Mouse (Mus musculus): ENCODE measurements around the gene Sf3a3. TPM values are rescaled to one million over a fixed set of nuclear protein-coding genes. Genes with fewer than 3 reads are reported as not detected.

Sf3a3 gene
- polyA plus RNA-seq, 1 experiment from 2014 or later = 109 TPM

DNA sequence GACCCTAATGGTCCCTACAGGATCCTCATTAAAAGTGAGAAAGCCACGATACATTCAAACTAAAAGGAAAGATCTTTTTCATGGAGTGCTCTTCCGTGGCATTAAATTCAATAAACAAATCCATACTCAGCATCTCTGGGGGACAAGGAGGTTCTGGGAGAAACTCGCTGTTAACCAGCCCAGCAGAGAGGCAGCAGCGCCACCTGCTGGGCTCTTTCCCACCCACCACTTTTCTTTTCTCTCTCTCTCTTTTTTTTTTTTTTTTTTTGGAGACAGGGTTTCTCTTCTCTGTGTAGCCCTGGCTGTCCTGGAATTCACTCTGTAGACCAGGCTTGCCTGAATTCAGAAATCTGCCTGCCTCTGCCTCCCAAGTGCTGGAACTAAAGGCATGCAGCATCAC, 39.5 kb upstream of the Sf3a3 start:
- no peak overlapping the region for H3K27ac ChIP-seq (ENCODE audit: low read depth, low read length)
- no peaks in the 10 kb centered on the region for H3K9me3 ChIP-seq (replicated peaks; ENCODE audit: control insufficient read depth, low read length)
- no peak overlapping the region for H3K4me3 ChIP-seq (ENCODE audit: low read depth, low read length)
- WGBS (ENCODE audit: insufficient replicate concordance) = 5% methylated on average over 4 of the region's 4 CpGs
- H3K4me2 ChIP-seq = no peak overlapping the region
- peaks cover 5% of the 10 kb centered on the region; the same call in 1 of the 2 replicates for H3K4me1 ChIP-seq (ENCODE audit: control insufficient read depth, insufficient read depth, low read length)
- peaks cover 12% of the 10 kb centered on the region; the same call in 1 of the 2 replicates for H3K36me3 ChIP-seq (ENCODE audit: control insufficient read depth, insufficient read depth, low read length)
- ATAC-seq (replicated peaks; ENCODE audit: insufficient number of reproducible peaks, low FRiP score, low TSS enrichment) = no peak
- H3K27me3 ChIP-seq (ENCODE audit: control insufficient read depth, insufficient read depth, low read length) = peaks cover 13% of the 10 kb centered on the region
- H3K9ac ChIP-seq (ENCODE audit: low read depth, low read length) = no peak overlapping the region

- Histone ChIP-seq H3K9me3 (replicated peaks; ENCODE audit: control insufficient read depth, low read length) (no peaks in the 10 kb centered on the region), H3K9ac (ENCODE audit: low read depth, low read length) (no peak overlapping the region), H3K27ac (ENCODE audit: low read depth, low read length) (no peak overlapping the region), H3K36me3 (ENCODE audit: control insufficient read depth, insufficient read depth, low read length) (peaks cover 20% of the 10 kb centered on the region), H3K4me3 (ENCODE audit: low read depth, low read length) (no peak overlapping the region), H3K4me1 (ENCODE audit: control insufficient read depth, insufficient read depth, low read length) (peaks cover 5% of the 10 kb centered on the region; the same call in 1 of the 2 replicates), H3K4me2 (no peak overlapping the region), H3K27me3 (ENCODE audit: control insufficient read depth, insufficient read depth, low read length) (peaks cover 13% of the 10 kb centered on the region)
- WGBS (ENCODE audit: insufficient replicate concordance) = 81% methylated on average over 6 of the region's 6 CpGs
- ATAC-seq (replicated peaks; ENCODE audit: insufficient number of reproducible peaks, low FRiP score, low TSS enrichment) = no peak
These were observed 38.6 kb upstream of the Sf3a3 start for GRCm38 (mm10) chr4:124675958-124676357.

DNA sequence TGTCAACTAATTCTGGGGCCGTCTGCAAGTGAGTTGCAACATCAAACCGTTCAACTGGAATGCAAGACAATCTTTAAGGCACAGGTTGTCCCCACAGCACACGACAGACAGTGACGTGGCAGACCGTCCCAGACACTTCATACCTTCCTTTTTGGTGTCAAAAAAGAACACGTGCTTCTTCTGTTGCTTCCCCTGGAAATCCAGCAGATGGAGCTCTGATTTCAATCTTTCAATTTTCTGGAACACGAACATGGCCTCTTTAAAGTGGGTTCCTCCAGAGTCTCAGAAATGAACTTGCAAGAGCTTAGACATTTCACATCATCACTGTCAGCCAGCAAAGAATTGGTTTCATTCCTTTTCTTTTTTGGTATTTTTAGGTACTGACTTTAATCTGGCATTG, 32.3 kb upstream of the Sf3a3 start:
- Histone ChIP-seq H3K4me2 (no peak overlapping the region), H3K27ac (ENCODE audit: low read depth, low read length) (no peak overlapping the region), H3K27me3 (ENCODE audit: control insufficient read depth, insufficient read depth, low read length) (no peaks in the 10 kb centered on the region), H3K4me1 (ENCODE audit: control insufficient read depth, insufficient read depth, low read length) (peaks cover 3% of the 10 kb centered on the region; the same call in 1 of the 2 replicates), H3K36me3 (ENCODE audit: control insufficient read depth, insufficient read depth, low read length) (peaks cover 35% of the 10 kb centered on the region), H3K9ac (ENCODE audit: low read depth, low read length) (no peak overlapping the region), H3K4me3 (ENCODE audit: low read depth, low read length) (no peak overlapping the region), H3K9me3 (replicated peaks; ENCODE audit: control insufficient read depth, low read length) (no peaks in the 10 kb centered on the region)
- no peak for ATAC-seq (replicated peaks; ENCODE audit: insufficient number of reproducible peaks, low FRiP score, low TSS enrichment)
- 63% methylated on average over 7 of the region's 7 CpGs for WGBS (ENCODE audit: insufficient replicate concordance)

- H3K36me3 ChIP-seq (ENCODE audit: control insufficient read depth, insufficient read depth, low read length) = peaks cover 28% of the 10 kb centered on the region
- ATAC-seq (replicated peaks; ENCODE audit: insufficient number of reproducible peaks, low FRiP score, low TSS enrichment) = no peak
These were observed 31.1 kb upstream of the Sf3a3 start for GRCm38 (mm10) chr4:124683474-124683873.

DNA sequence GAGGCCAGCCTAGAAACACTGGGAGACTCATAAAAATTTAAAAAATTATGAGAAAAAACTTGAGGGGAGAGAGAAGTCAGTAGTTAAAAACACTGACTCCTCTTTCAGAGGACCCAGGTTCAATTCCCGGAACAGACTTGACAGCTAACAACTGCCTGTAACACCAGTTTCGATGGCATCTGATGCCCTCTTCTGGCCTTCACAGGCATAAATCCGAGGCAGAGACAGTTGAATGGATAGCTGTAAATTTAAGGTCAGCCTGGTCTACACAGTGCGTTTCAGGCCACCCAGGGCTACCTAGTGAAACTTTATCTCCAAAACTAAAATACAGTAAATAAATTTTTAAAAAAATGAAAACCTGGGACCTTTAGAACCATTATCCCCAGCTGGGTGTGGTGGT, 29.6 kb upstream of the Sf3a3 start:
- no peak overlapping the region for H3K9ac ChIP-seq (ENCODE audit: low read depth, low read length)
- H3K36me3 ChIP-seq (ENCODE audit: control insufficient read depth, insufficient read depth, low read length) = peaks cover 23% of the 10 kb centered on the region
- ATAC-seq (replicated peaks; ENCODE audit: insufficient number of reproducible peaks, low FRiP score, low TSS enrichment) = no peak

More at GRCm38 (mm10) chr4:124683474-124683873, 31.1 kb upstream of the Sf3a3 start:
- Histone ChIP-seq H3K9ac (ENCODE audit: low read depth, low read length) (no peak overlapping the region), H3K27ac (ENCODE audit: low read depth, low read length) (no peak overlapping the region), H3K4me3 (ENCODE audit: low read depth, low read length) (no peak overlapping the region), H3K9me3 (replicated peaks; ENCODE audit: control insufficient read depth, low read length) (no peaks in the 10 kb centered on the region), H3K4me1 (ENCODE audit: control insufficient read depth, insufficient read depth, low read length) (peaks cover 3% of the 10 kb centered on the region; the same call in 1 of the 2 replicates), H3K27me3 (ENCODE audit: control insufficient read depth, insufficient read depth, low read length) (no peaks in the 10 kb centered on the region), H3K4me2 (no peak overlapping the region)
- WGBS (ENCODE audit: insufficient replicate concordance) = 92% methylated on average over 4 of the region's 4 CpGs

DNA sequence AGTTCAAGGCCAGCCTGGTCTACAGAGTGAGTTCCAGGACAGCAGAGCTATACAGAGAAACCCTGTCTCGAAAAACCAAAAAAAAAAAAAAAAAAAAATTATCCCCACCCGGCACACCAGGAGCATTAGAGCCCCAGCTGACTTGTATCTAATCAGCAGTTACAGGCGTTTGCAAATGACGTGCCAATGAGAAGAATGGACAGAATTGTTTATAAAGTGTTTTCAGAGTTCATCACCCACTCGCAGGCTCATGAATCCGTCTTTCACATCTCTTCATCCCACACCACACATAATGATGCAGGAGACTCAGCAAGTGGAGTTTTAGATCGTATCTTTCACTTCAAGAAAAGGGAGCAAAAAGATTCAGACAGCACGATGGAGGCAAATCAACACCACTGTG, 29.1 kb upstream of the Sf3a3 start:
- Histone ChIP-seq H3K4me3 (ENCODE audit: low read depth, low read length) (no peak overlapping the region), H3K9me3 (replicated peaks; ENCODE audit: control insufficient read depth, low read length) (no peaks in the 10 kb centered on the region), H3K27me3 (ENCODE audit: control insufficient read depth, insufficient read depth, low read length) (no peaks in the 10 kb centered on the region), H3K4me1 (ENCODE audit: control insufficient read depth, insufficient read depth, low read length) (peaks cover 3% of the 10 kb centered on the region; the same call in 1 of the 2 replicates), H3K27ac (ENCODE audit: low read depth, low read length) (no peak overlapping the region), H3K36me3 (ENCODE audit: control insufficient read depth, insufficient read depth, low read length) (peaks cover 19% of the 10 kb centered on the region), H3K4me2 (no peak overlapping the region), H3K9ac (ENCODE audit: low read depth, low read length) (no peak overlapping the region)
- 67% methylated on average over 8 of the region's 8 CpGs for WGBS (ENCODE audit: insufficient replicate concordance)
- no peak for ATAC-seq (replicated peaks; ENCODE audit: insufficient number of reproducible peaks, low FRiP score, low TSS enrichment)

More for the DNA sequence above, 29.6 kb upstream of the Sf3a3 start:
- H3K27ac ChIP-seq (ENCODE audit: low read depth, low read length) = no peak overlapping the region
- no peak overlapping the region for H3K4me2 ChIP-seq
- H3K9me3 ChIP-seq (replicated peaks; ENCODE audit: control insufficient read depth, low read length) = no peaks in the 10 kb centered on the region
- no peak overlapping the region for H3K4me3 ChIP-seq (ENCODE audit: low read depth, low read length)
- H3K27me3 ChIP-seq (ENCODE audit: control insufficient read depth, insufficient read depth, low read length) = no peaks in the 10 kb centered on the region
- peaks cover 3% of the 10 kb centered on the region; the same call in 1 of the 2 replicates for H3K4me1 ChIP-seq (ENCODE audit: control insufficient read depth, insufficient read depth, low read length)
- 68% methylated on average over 4 of the region's 4 CpGs for WGBS (ENCODE audit: insufficient replicate concordance)

GRCm38 (mm10) chr4:124685897-124686402, 28.6 kb upstream of the Sf3a3 start:
- no peak for ATAC-seq (replicated peaks; ENCODE audit: insufficient number of reproducible peaks, low FRiP score, low TSS enrichment)
- Histone ChIP-seq H3K4me3 (ENCODE audit: low read depth, low read length) (no peak overlapping the region), H3K9ac (ENCODE audit: low read depth, low read length) (no peak overlapping the region), H3K27ac (ENCODE audit: low read depth, low read length) (peak overlapping the region; percentile 55), H3K4me2 (no peak overlapping the region), H3K9me3 (replicated peaks; ENCODE audit: control insufficient read depth, low read length) (no peaks in the 10 kb centered on the region), H3K4me1 (ENCODE audit: control insufficient read depth, insufficient read depth, low read length) (peaks cover 5% of the 10 kb centered on the region), H3K36me3 (ENCODE audit: control insufficient read depth, insufficient read depth, low read length) (peaks cover 15% of the 10 kb centered on the region), H3K27me3 (ENCODE audit: control insufficient read depth, insufficient read depth, low read length) (no peaks in the 10 kb centered on the region)
- 79% methylated on average over 8 of the region's 8 CpGs for whole genome bisulfite sequencing (ENCODE audit: insufficient replicate concordance)

GRCm38 (mm10) chr4:124691455-124691854, 23.1 kb upstream of the Sf3a3 start:
- H3K4me1 ChIP-seq (ENCODE audit: control insufficient read depth, insufficient read depth, low read length) = peaks cover 6% of the 10 kb centered on the region; the same call in 1 of the 2 replicates
- peak overlapping the region; percentile 69 for H3K4me2 ChIP-seq
- no peak overlapping the region for H3K4me3 ChIP-seq (ENCODE audit: low read depth, low read length)
- no peaks in the 10 kb centered on the region for H3K9me3 ChIP-seq (replicated peaks; ENCODE audit: control insufficient read depth, low read length)
- H3K27ac ChIP-seq (ENCODE audit: low read depth, low read length) = peak overlapping the region; percentile 11; the same call in 1 of the 2 replicates
- WGBS (ENCODE audit: insufficient replicate concordance) = 74% methylated on average over 8 of the region's 8 CpGs
- H3K36me3 ChIP-seq (ENCODE audit: control insufficient read depth, insufficient read depth, low read length) = no peaks in the 10 kb centered on the region
- no peak overlapping the region for H3K9ac ChIP-seq (ENCODE audit: low read depth, low read length)
- no peak for ATAC-seq (replicated peaks; ENCODE audit: insufficient number of reproducible peaks, low FRiP score, low TSS enrichment)
- peaks cover 10% of the 10 kb centered on the region for H3K27me3 ChIP-seq (ENCODE audit: control insufficient read depth, insufficient read depth, low read length)

DNA sequence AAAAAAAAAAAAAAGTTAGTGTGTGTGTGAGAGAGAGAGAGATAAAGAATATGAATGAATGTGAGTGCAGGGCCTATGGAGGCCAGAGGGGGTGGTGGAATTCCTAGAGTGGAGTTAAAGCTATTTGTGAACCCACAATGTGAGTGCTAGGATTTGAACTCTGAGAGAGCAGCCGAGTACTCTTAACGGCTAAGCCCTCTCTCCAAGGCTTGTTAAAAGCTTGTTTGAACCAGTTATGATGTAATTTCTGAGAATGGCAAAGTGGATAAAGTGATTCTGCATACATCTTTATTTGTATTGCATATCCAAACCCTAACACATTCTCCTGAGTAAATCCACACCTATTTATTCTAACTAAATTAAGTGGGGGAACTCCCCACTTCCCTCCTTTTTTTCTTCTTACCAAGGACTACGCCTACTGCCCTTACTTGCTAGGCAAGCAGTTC, 22.1 kb upstream of the Sf3a3 start:
- ATAC-seq (replicated peaks; ENCODE audit: insufficient number of reproducible peaks, low FRiP score, low TSS enrichment) = no peak
- H3K27ac ChIP-seq (ENCODE audit: low read depth, low read length) = no peak overlapping the region
- 61% methylated on average over 3 of the region's 3 CpGs for WGBS (ENCODE audit: insufficient replicate concordance)
- H3K36me3 ChIP-seq (ENCODE audit: control insufficient read depth, insufficient read depth, low read length) = no peaks in the 10 kb centered on the region
- peak overlapping the region; percentile 76 for H3K4me3 ChIP-seq (ENCODE audit: low read depth, low read length)
- H3K9me3 ChIP-seq (replicated peaks; ENCODE audit: control insufficient read depth, low read length) = no peaks in the 10 kb centered on the region
- H3K4me1 ChIP-seq (ENCODE audit: control insufficient read depth, insufficient read depth, low read length) = peaks cover 6% of the 10 kb centered on the region; the same call in 1 of the 2 replicates
- peak overlapping the region; percentile 85 for H3K9ac ChIP-seq (ENCODE audit: low read depth, low read length)
- peak overlapping the region; percentile 69 for H3K4me2 ChIP-seq
- peaks cover 10% of the 10 kb centered on the region for H3K27me3 ChIP-seq (ENCODE audit: control insufficient read depth, insufficient read depth, low read length)
